In genomic region chr4:35226496-35226992, GRCm38 (mm10) we compare ENCODE assay signal across 8 mouse cellular contexts. TPM values are rescaled to one million over a fixed set of nuclear protein-coding genes. Genes with fewer than 3 reads are reported as not detected.
DNase-seq lines count a peak whose midpoint lies in the region; ATAC-seq and TF ChIP-seq lines count a peak whose summit lies in the region.

No protein-coding gene starts in this region.

- TF ChIP-seq CTCF in ES-Bruce4 (IDR thresholded peaks at IDR 0.05; ENCODE audit: low read depth, low read length) = no peak

- no peaks in the 10 kb centered on the region for H3K4me1 ChIP-seq in heart, embryonic 11.5 days (ENCODE audit: control insufficient read depth, insufficient read depth, low read length)
- no peaks in the 10 kb centered on the region for H3K4me1 ChIP-seq in ES-Bruce4 (ENCODE audit: control insufficient read depth, insufficient read depth, low read length)
- peaks cover 6% of the 10 kb centered on the region for H3K4me1 ChIP-seq in hindbrain, embryonic 10.5 days (replicated peaks)

- peak overlapping the region; percentile 83 for H3K4me2 ChIP-seq in heart, embryonic 11.5 days

- ATAC-seq in heart, embryonic 11.5 days (replicated peaks; ENCODE audit: insufficient number of reproducible peaks, low FRiP score, low TSS enrichment) = 0 out of 2 replicates have a peak, but pooled peaks have one; percentile 25
- ATAC-seq in megakaryocyte-erythroid progenitor cell, adult 5-6 weeks (replicated peaks; ENCODE audit: low FRiP score, low TSS enrichment, poor library complexity, severe bottlenecking) = peak; percentile 60

- H3K36me3 ChIP-seq in heart, embryonic 11.5 days (ENCODE audit: control insufficient read depth, insufficient read depth, low read length) = no peaks in the 10 kb centered on the region
- no peaks in the 10 kb centered on the region for H3K36me3 ChIP-seq in ES-Bruce4 (ENCODE audit: control insufficient read depth, insufficient read depth, low read length, poor library complexity, severe bottlenecking)
- no peaks in the 10 kb centered on the region for H3K36me3 ChIP-seq in hindbrain, embryonic 10.5 days

- H3K9me3 ChIP-seq in heart, embryonic 11.5 days (replicated peaks; ENCODE audit: control insufficient read depth, low read length) = no peaks in the 10 kb centered on the region
- H3K9me3 ChIP-seq in ES-Bruce4 (replicated peaks; ENCODE audit: control insufficient read depth, insufficient read depth, low read length, poor library complexity, severe bottlenecking) = no peaks in the 10 kb centered on the region
- H3K9me3 ChIP-seq in hindbrain, embryonic 10.5 days = no peaks in the 10 kb centered on the region

- TF ChIP-seq EP300 in ES-Bruce4 (IDR thresholded peaks at IDR 0.05; ENCODE audit: insufficient read depth, low read depth, low read length) = no peak

- no peak for TF ChIP-seq POLR2A in ES-Bruce4 (IDR thresholded peaks at IDR 0.05; ENCODE audit: insufficient read depth, low read length)

- WGBS in heart, embryonic 11.5 days (ENCODE audit: insufficient replicate concordance) = 16% methylated on average over 9 of the region's 9 CpGs
- 21% methylated on average over 9 of the region's 9 CpGs for WGBS in hindbrain, embryonic 10.5 days

- H3K27me3 ChIP-seq in heart, embryonic 11.5 days (ENCODE audit: control insufficient read depth, insufficient read depth, low read length) = no peaks in the 10 kb centered on the region
- peaks cover 2% of the 10 kb centered on the region; the same call in 1 of the 2 replicates for H3K27me3 ChIP-seq in ES-Bruce4 (ENCODE audit: control insufficient read depth, insufficient read depth, low read length, poor library complexity, severe bottlenecking)
- H3K27me3 ChIP-seq in hindbrain, embryonic 10.5 days (ENCODE audit: insufficient read depth, poor library complexity, severe bottlenecking) = peaks cover 9% of the 10 kb centered on the region; the same call in 1 of the 2 replicates

- H3K27ac ChIP-seq in heart, embryonic 11.5 days (ENCODE audit: low read depth, low read length) = peak overlapping the region; percentile 36; the same call in 1 of the 2 replicates
- no peak overlapping the region for H3K27ac ChIP-seq in ES-Bruce4 (ENCODE audit: insufficient read depth, low read length)
- H3K27ac ChIP-seq in hindbrain, embryonic 10.5 days = peak overlapping the region; percentile 88

- no peak for DNase-seq in heart, postnatal 4 days
- no peak for DNase-seq in hindbrain, embryonic 10.5 days (ENCODE audit: low spot score)
- no peak for DNase-seq in frontal cortex, postnatal 25 days (ENCODE audit: low spot score in 2 of 2)
- DNase-seq in spleen, adult 18-20 months = no peak
- no peak for DNase-seq in layer of hippocampus, postnatal 25 days (ENCODE audit: extremely low spot score in 1 of 2, low spot score in 1 of 2)

- H3K4me3 ChIP-seq in heart, embryonic 11.5 days (ENCODE audit: low read depth, low read length) = peak overlapping the region; percentile 88
- H3K4me3 ChIP-seq in ES-Bruce4 (ENCODE audit: low read depth, low read length) = peak overlapping the region; percentile 75
- H3K4me3 ChIP-seq in hindbrain, embryonic 10.5 days = peak overlapping the region; percentile 95

- peak overlapping the region; percentile 85 for H3K9ac ChIP-seq in heart, embryonic 11.5 days (ENCODE audit: low read depth, low read length)
- H3K9ac ChIP-seq in ES-Bruce4 (ENCODE audit: low read depth, poor library complexity, severe bottlenecking) = peak overlapping the region; percentile 46

RNA-seq across cellular contexts. Expression of gene C9orf72, which starts 0.6 kb away (rescaled TPM):
- polyA plus RNA-seq in heart, embryonic 11.5 days (2014; fragmentation: Nextera tagmentation; extraction: Ambion mirVana) = 20.7 and 26.5 TPM in 2 replicates
- total RNA-seq in heart, postnatal 4 days (2021) = 10 to 100 TPM; 20.7 to 21.9 TPM
- polyA plus RNA-seq in ES-Bruce4 (2011; ENCODE audit: insufficient read depth, insufficient read length, low read depth, missing spikeins) = 18.7 and 20.3 TPM in 2 replicates
- polyA plus RNA-seq in hindbrain, embryonic 10.5 days (2016; fragmentation: Nextera tagmentation; extraction: Ambion mirVana) = 17.2 and 19.5 TPM in 2 replicates
- 11.0 and 23.3 TPM in 2 replicates for total RNA-seq in megakaryocyte-erythroid progenitor cell, adult 5-6 weeks (2014; fragmentation: Nextera tagmentation)
- total RNA-seq in megakaryocyte-erythroid progenitor cell, adult 5-6 weeks (2017) = 9.1 and 13.8 TPM in 2 replicates
- 10 to 100 TPM; 26.0 to 30.1 TPM for total RNA-seq in layer of hippocampus, postnatal 25 days (2021)
